Mouse (Mus musculus) small intestine, adult 2 months (tissue): ENCODE data around the gene Bfsp2.

Experiments
- CTCF ChIP-seq: fragments of 200-500 bp; IDR thresholded peaks from 2 replicates; pipeline ENCODE4 v1.5.1; 2012; ENCODE audit warnings: low read depth, mild to moderate bottlenecking, control low read depth, inconsistent platforms, low read length, moderate library complexity, mixed read lengths; ENCODE audit not compliant: insufficient replicate concordance, insufficient read length; ENCODE audit errors: extremely low read depth
- POLR2A ChIP-seq: fragments of 200-500 bp; IDR thresholded peaks from 2 replicates; pipeline ENCODE4 v1.6.1; 2012; ENCODE audit warnings: low read depth, mild to moderate bottlenecking, control low read depth, inconsistent platforms, low read length, moderate library complexity

GRCm38 (mm10) chr9:103389261-103389660, 91.0 kb downstream of the Bfsp2 start:
- no peak for TF ChIP-seq CTCF
- no peak for TF ChIP-seq POLR2A
